Mouse (Mus musculus) brain, embryonic 14.5 days (tissue): ENCODE results near the gene Orm2. TPM values are rescaled to one million over a fixed set of nuclear protein-coding genes. Genes with fewer than 3 reads are reported as not detected.
A peak's percentile ranks its signal among the peaks of the same experiment; 100 is the strongest.

Source experiments
- DNase-seq: peaks from one replicate; pipeline ENCODE4 v3.0.0-alpha.2; 2011; ENCODE audit warnings: low read depth
- CTCF ChIP-seq: fragments of 200-500 bp; IDR thresholded peaks from 2 replicates; pipeline ENCODE4 v1.5.1; 2012; ENCODE audit warnings: inconsistent platforms, mild to moderate bottlenecking, moderate library complexity, borderline replicate concordance; ENCODE audit not compliant: insufficient read depth, insufficient read length; ENCODE audit errors: extremely low read depth
- POLR2A ChIP-seq: fragments of 200-500 bp; IDR thresholded peaks from 2 replicates; pipeline ENCODE4 v1.6.1; 2012; ENCODE audit warnings: mild to moderate bottlenecking, inconsistent platforms, borderline replicate concordance; ENCODE audit not compliant: poor library complexity, insufficient read depth, insufficient read length, severe bottlenecking; ENCODE audit errors: extremely low read depth
- polyA plus RNA-seq: library from polyadenylated mRNA; depleted of rRNA; stranded (reverse); fragments of >200 nt; gene quantifications from 2 replicates; pipeline ENCODE4 v1.2.3, GENCODE M21; 2012

Orm2 gene
- polyA plus RNA-seq, 1 experiment: not detected

DNA sequence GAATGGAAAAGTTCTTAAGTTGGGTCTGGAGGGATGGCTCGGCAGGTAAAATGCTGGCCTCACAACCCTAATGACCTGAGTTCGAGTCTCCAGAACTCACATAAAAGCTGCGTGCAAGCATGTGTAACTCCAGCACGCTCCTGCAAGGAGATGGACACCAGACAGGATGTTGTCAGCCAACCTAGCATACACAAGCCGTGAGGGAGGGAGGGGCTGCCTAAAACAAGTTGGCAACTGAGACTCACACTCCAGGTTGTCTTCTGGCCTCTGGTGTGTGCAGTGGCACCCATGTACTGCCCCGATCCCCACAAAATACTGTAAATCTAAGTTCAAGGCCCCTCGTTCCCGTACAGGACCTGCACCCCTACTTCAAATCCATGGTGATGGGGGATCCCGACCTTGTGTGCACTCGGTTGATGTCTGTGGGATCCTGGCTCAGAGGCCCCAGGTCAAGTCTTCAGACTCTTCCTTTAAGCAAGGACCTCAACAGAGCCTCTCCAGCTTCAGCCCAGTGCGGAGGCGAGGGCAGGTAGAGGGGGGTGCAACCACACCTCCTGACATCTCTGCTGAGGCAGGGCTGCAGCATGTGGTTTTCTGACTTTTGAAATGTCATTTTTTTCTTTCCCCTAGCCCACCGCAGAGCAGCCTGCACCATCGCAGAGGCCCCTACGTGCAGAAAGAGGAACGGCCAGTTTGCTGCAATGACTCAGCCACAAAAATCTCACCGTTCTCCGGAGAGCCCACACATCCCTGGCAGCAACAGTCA is 38.5 kb downstream of the Orm2 start:
- DNase-seq: no peak
- TF ChIP-seq POLR2A: no peak
- TF ChIP-seq CTCF: no peak

DNA sequence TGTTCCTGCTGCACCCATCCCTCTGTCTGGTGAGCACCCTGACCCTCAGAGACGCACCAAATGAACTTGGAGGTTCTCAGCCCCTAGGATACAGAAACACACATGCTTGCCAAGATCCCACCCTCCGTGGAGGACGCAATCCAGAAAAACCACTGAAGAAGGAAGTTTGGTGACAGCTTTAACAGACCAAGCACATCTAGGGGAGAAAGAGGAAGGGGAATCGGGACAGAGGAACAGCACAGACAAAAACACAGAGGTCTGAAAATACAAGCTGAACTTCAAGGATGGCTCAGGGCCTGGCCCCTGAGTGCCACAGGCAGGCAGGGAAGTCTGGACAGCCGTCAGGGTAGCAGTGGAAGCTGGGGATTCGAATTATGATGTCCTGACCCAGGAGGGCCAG is 39.4 kb downstream of the Orm2 start:
- TF ChIP-seq CTCF: no peak
- TF ChIP-seq POLR2A: no peak
- no peak for DNase-seq

DNA sequence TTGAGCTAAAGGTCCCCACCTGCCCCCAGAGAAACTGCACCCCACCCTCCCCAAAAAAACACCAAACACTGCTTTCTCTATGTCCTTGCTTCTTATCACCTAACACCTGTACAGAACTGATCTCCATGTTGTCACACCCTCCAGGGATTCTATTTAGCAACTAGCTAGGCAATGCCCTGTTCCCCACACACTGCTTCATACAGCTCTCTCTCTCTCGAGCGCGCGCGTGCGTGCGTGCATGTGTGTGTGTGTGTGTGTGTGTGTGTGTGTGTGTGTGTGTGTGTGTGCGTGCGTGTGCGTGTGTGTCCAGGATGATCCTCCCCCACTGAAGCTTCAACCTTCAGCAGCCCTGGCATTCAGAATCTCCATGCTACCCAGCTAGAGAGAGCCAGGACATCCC is 39.8 kb downstream of the Orm2 start:
- TF ChIP-seq CTCF (no peak), POLR2A (no peak)
- no peak for DNase-seq

DNA sequence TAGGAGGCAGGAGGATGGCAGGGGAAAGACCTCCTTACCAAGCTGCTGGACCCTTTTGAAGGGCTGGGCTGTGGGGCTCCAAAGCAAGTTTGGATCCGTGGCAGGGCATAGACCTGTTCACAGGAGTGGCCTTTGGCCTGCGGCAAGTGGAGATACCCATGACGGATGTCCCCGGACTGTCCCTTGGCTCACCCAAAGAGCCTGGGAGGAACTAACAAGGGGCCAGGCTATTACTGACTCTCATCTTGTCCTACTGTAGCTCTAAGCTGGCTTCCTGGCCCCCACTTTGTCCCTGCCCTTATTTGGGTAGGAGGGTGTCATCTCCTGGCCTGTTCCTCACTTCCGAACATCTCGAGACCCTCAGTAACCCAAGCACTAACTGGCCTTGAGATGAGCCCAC is 40.3 kb downstream of the Orm2 start:
- TF ChIP-seq POLR2A (no peak), CTCF (no peak)
- no peak for DNase-seq

DNA sequence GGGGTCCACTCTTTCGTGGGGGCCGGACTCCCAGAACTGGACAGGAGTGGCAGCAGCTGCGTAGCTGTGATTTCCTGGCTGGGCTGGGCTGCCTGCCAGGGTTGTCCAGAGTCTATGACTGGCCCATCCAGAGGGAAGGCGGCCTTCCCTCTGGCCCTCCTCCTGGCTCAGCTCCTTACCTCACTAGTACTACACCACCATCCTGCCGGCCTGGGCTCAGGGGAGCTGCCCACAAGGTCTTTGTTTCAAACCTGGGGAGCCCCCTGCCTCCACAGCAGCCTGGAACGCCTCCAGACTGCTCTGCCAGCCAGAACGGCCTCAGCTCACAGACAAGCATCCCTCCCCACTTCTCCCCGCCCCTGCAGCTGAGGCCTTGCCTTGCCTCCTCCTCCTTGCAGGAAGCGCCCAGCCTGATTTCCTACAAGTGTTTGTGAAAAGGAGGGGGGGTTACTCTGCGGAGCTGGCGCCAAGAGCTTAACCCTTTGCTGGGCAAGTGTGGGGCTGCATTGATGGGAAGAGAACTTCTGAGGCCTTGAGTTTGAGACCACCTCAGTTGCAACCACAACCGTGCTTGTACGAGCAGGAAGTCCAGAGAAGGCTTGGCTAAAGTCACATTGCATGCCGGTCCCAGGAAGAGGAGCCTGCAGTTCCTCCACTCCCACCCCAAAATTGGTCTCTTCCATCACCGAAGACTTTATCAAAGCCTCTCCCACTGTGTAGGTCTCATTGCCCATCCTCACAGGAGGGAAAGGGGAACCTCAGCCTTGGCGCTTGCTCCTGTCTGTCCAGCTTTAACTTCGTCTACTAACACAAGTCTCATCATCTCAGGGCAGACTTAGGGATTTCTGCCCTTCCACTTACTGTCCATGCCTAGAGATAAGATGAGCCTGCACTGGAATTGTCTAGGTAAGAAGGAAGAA is 41.1 kb downstream of the Orm2 start, which contains the start of gene Akna:
TSS of gene Akna (minus strand) at position 315 of the 920 bp plus-strand sequence.
- TF ChIP-seq CTCF (no peak), POLR2A (peak; percentile 49; the same call in 1 of the 2 replicates)
- peak; percentile 97 for DNase-seq

DNA sequence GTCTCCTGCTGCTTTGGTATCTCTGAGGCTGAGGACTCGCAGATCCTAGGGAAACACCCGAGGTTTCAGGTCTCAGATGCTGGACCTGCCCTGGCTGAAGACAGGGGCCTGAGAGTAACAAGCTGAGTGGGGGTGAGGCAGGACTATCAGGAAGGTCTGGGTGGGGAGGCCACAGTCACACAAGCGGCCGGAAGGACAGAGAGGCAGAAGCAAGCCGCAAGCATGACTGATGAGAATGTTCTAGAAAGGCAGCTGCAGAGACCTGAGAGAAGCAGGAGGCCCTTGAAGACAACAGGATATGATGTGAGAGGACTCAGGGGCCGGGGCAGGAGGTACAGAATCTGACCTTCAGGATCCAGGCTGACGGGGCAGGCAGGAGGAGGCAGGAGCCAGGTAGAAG is 42.0 kb downstream of the Orm2 start:
- no peak for DNase-seq
- TF ChIP-seq CTCF (no peak), POLR2A (no peak)

DNA sequence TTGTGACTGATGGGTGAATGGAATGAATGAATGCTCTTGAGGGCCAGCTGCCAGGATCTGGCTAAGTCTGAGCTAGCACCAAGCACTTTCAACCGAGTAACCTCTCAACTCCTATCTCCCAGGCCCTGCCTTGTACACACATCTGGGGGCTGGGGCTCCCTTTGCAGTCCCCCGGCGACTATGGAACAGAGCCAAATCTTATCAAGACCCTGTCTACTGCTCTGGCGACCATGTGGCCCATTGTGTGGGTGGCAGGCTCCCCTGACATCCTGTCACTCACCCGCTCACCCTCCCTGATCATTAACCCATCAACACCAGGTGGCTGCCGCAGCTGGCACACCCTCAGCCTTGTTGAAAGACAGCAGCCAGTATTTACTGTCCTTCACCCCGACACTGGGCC is 42.8 kb downstream of the Orm2 start:
- TF ChIP-seq CTCF: no peak
- no peak for TF ChIP-seq POLR2A
- peak; percentile 91 for DNase-seq

DNA sequence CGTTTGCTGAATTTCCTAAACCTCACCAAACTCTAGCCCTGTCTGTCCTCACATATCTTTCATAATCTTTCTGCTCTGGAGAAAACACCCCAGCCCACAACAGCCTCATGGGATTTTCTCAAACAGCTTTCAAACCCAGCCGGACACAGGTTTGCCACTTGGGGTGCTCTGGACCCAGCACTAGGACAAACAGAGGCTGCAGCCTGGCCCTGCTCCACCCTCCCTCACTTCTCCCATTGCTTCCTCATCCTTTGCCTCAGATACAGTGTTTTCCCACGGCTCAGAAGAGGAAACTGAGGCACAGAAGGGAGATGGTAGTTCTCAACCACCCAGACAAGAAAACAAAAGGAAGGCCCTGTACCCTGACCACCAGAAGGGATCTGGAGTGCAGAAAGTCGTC is 43.4 kb downstream of the Orm2 start:
- TF ChIP-seq CTCF: no peak
- no peak for TF ChIP-seq POLR2A
- no peak for DNase-seq

DNA sequence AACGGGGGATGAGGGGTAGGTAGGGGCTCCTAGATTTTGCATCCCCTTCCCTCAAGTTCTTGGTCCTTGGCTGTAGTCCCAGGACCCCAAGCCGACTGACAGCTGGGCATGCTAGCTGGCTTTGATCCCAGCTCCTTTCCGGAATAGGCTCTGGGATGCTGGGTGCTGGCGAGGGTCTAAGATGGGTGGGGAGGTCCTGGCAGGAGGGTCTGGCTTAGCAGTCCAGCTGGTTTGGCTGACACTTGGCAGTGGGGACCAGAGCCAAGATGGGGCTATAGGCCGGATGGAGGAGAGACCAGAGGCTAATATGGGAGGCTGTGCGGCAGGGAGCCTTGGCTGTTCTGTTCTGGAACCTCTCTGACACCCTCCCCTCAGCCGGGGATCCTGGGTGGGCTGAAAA is 46.0 kb downstream of the Orm2 start:
- DNase-seq: peak; percentile 89
- no peak for TF ChIP-seq POLR2A
- TF ChIP-seq CTCF: no peak

DNA sequence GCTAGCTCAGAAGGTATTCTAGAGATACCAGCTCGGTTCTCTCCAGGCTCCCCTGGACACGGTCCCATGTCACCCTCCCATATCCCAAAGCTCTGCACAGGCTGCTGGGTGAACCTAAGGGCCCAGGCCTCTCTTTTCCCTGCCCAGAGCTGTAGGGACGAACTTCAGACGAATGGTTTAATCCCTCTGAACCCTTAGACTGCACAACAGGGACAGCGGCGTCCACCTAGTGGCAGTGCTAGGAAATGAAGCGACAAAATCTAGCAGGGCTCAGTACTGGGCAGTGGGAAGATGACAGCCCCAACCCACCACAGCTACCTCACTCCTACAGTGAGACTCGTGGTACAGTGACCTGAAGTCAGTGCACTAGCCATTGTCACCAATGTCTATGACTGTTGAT is 46.4 kb downstream of the Orm2 start:
- DNase-seq: peak; percentile 83
- TF ChIP-seq POLR2A (no peak), CTCF (peak; percentile 81)

DNA sequence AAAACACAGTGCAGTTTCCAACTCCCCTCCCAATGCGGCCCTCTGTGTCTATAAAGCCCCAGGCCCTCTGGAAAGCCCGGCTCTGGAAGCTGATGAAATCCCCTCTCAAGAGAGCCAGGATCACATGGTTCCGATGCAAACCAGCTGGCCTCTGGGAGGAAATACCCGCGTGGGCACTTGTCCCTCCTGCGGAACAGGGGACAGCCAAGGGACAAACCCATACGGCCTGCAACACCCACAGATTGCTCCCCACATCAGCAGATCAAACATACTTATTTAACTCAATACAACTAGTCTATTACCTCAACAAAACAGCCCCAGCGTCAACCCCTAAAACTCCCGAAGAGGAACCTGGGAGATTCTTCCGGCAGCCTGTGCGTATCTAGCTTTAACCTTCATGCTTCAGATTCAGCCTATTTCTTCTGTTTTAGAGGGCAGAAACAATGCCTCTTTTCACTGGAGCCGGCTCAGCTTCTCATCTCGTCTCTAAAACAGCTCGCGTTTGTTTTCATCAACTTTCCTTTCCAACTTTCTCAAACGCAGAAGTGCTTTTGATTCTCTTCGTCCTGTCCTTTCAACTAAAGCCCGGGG is 47.2 kb downstream of the Orm2 start:
- TF ChIP-seq POLR2A (no peak), CTCF (no peak)
- peak; percentile 66 for DNase-seq
